Comparison of ENCODE assay signal across 16 mouse cellular contexts in genomic region chr11:109496475-109496993, GRCm38 (mm10). TPM values are rescaled to one million over a fixed set of nuclear protein-coding genes. Genes with fewer than 3 reads are reported as not detected.
DNase-seq lines count a peak whose midpoint lies in the region; ATAC-seq and TF ChIP-seq lines count a peak whose summit lies in the region.
"Had no signal": no experiment of that assay in that cellular context is flagged by ENCODE, and none has a peak within 500 bp of the region (broad histone marks: within the 10 kb centered on the region; RNA-seq: fewer than 3 reads in every experiment).

No protein-coding gene starts in this region.

- TF ChIP-seq CTCF in bone marrow, adult 2 months (IDR thresholded peaks at IDR 0.05; ENCODE audit: control insufficient read depth, insufficient read depth, low read length) = no peak

- no peaks in the 10 kb centered on the region for H3K9me3 ChIP-seq in hindbrain, embryonic 16.5 days (ENCODE audit: control insufficient read depth, low read length)
- H3K9me3 ChIP-seq in hindbrain, embryonic 14.5 days (ENCODE audit: control insufficient read depth, low read length) = no peaks in the 10 kb centered on the region
- no peaks in the 10 kb centered on the region for H3K9me3 ChIP-seq in megakaryocyte, embryonic 14.5 days
- no peaks in the 10 kb centered on the region for H3K9me3 ChIP-seq in liver, embryonic 12.5 days (replicated peaks)
- H3K9me3 ChIP-seq: embryonic facial prominence, embryonic 15.5 days had no signal

- 0 out of 2 replicates have a peak, but pooled peaks have one; percentile 18 for ATAC-seq in hindbrain, embryonic 16.5 days
- ATAC-seq in hindbrain, embryonic 14.5 days (ENCODE audit: low FRiP score) = no peak
- ATAC-seq in megakaryocyte, adult 5-6 weeks (ENCODE audit: poor library complexity, severe bottlenecking) = no peak
- ATAC-seq in liver, embryonic 12.5 days = no peak

- no peaks in the 10 kb centered on the region for H3K36me3 ChIP-seq in hindbrain, embryonic 16.5 days (ENCODE audit: control insufficient read depth, insufficient read depth, low read length)
- no peaks in the 10 kb centered on the region for H3K36me3 ChIP-seq in hindbrain, embryonic 14.5 days (replicated peaks; ENCODE audit: control insufficient read depth, insufficient read depth)
- H3K36me3 ChIP-seq in megakaryocyte, embryonic 14.5 days (replicated peaks; ENCODE audit: low read length) = peaks cover 21% of the 10 kb centered on the region
- no peaks in the 10 kb centered on the region for H3K36me3 ChIP-seq in liver, embryonic 12.5 days
- H3K36me3 ChIP-seq: embryonic facial prominence, embryonic 15.5 days had no signal

- no peak overlapping the region for H3K4me2 ChIP-seq in hindbrain, embryonic 16.5 days (ENCODE audit: low read length)
- H3K4me2 ChIP-seq in hindbrain, embryonic 14.5 days (replicated peaks) = no peak overlapping the region
- peak overlapping the region; percentile 27 for H3K4me2 ChIP-seq in liver, embryonic 12.5 days
- H3K4me2 ChIP-seq: embryonic facial prominence, embryonic 15.5 days had no signal

- H3K4me3 ChIP-seq in hindbrain, embryonic 16.5 days (ENCODE audit: low read length) = no peak overlapping the region
- no peak overlapping the region for H3K4me3 ChIP-seq in hindbrain, embryonic 14.5 days (replicated peaks; ENCODE audit: low read length)
- H3K4me3 ChIP-seq in megakaryocyte, embryonic 14.5 days (replicated peaks) = peak overlapping the region; percentile 67
- no peak overlapping the region for H3K4me3 ChIP-seq in bone marrow, adult 2 months (replicated peaks; ENCODE audit: control insufficient read depth, low read depth, low read length)
- no peak overlapping the region for H3K4me3 ChIP-seq in liver, embryonic 12.5 days
- H3K4me3 ChIP-seq: embryonic facial prominence, embryonic 15.5 days; heart, adult 2 months had no signal

- H3K27me3 ChIP-seq in hindbrain, embryonic 16.5 days (replicated peaks; ENCODE audit: control insufficient read depth, insufficient read depth, low read length) = no peaks in the 10 kb centered on the region
- no peaks in the 10 kb centered on the region for H3K27me3 ChIP-seq in hindbrain, embryonic 14.5 days (ENCODE audit: control insufficient read depth, insufficient read depth, low read length)
- H3K27me3 ChIP-seq in megakaryocyte, embryonic 14.5 days (replicated peaks) = no peaks in the 10 kb centered on the region
- H3K27me3 ChIP-seq in liver, embryonic 12.5 days (replicated peaks) = no peaks in the 10 kb centered on the region
- H3K27me3 ChIP-seq: embryonic facial prominence, embryonic 15.5 days had no signal

- no peak overlapping the region for H3K9ac ChIP-seq in hindbrain, embryonic 16.5 days (ENCODE audit: low read depth, low read length)
- no peak overlapping the region for H3K9ac ChIP-seq in hindbrain, embryonic 14.5 days
- no peak overlapping the region for H3K9ac ChIP-seq in liver, embryonic 12.5 days
- H3K9ac ChIP-seq: embryonic facial prominence, embryonic 15.5 days; liver, embryonic 14.5 days had no signal

- 77% methylated on average over 7 of the region's 7 CpGs for WGBS in hindbrain, embryonic 16.5 days
- 81% methylated on average over 7 of the region's 7 CpGs for WGBS in hindbrain, embryonic 14.5 days
- WGBS in bone marrow, adult 2 months = 43% methylated on average over 7 of the region's 7 CpGs
- WGBS in liver, embryonic 12.5 days (ENCODE audit: insufficient replicate concordance) = 67% methylated on average over 7 of the region's 7 CpGs

- TF ChIP-seq POLR2A in bone marrow, adult 2 months (IDR thresholded peaks at IDR 0.05; ENCODE audit: borderline replicate concordance, control insufficient read depth, low read depth, low read length) = no peak

- peaks cover 5% of the 10 kb centered on the region; the same call in 1 of the 2 replicates for H3K4me1 ChIP-seq in hindbrain, embryonic 16.5 days (ENCODE audit: control insufficient read depth, insufficient read depth, low read depth, low read length)
- peaks cover 6% of the 10 kb centered on the region; the same call in 1 of the 2 replicates for H3K4me1 ChIP-seq in hindbrain, embryonic 14.5 days (replicated peaks; ENCODE audit: control insufficient read depth, insufficient read depth, low read length)
- peaks cover 82% of the 10 kb centered on the region for H3K4me1 ChIP-seq in megakaryocyte, embryonic 14.5 days
- H3K4me1 ChIP-seq in bone marrow, adult 2 months (ENCODE audit: control insufficient read depth, insufficient read depth, low read length) = peaks cover 13% of the 10 kb centered on the region
- peaks cover 67% of the 10 kb centered on the region for H3K4me1 ChIP-seq in liver, embryonic 12.5 days

- no peak for DNase-seq in hindbrain, embryonic 14.5 days (ENCODE audit: low spot score)
- no peak for DNase-seq in heart, postnatal 4 days
- no peak for DNase-seq in layer of hippocampus, adult 11-12 months (ENCODE audit: low spot score)
- DNase-seq: cerebellum, adult 9-11 months; embryo, embryonic 11 days; gastrocnemius, postnatal 10 days; heart, adult 2 months; left cerebral cortex, postnatal 4 days had no signal

- no peak overlapping the region for H3K27ac ChIP-seq in hindbrain, embryonic 16.5 days (ENCODE audit: low read depth, low read length)
- H3K27ac ChIP-seq in hindbrain, embryonic 14.5 days = no peak overlapping the region
- H3K27ac ChIP-seq in bone marrow, adult 2 months (ENCODE audit: control insufficient read depth, insufficient read depth, low read depth, low read length, poor library complexity) = peak overlapping the region; percentile 73
- peak overlapping the region; percentile 12; the same call in 1 of the 2 replicates for H3K27ac ChIP-seq in liver, embryonic 12.5 days
- H3K27ac ChIP-seq: embryonic facial prominence, embryonic 15.5 days; heart, adult 2 months; hindbrain, postnatal 0 days; liver, embryonic 14.5 days had no signal

RNA-seq across cellular contexts. Expression of gene Slc16a6, which starts 23.1 kb away (rescaled TPM):
- polyA plus RNA-seq in hindbrain, embryonic 16.5 days (2015; fragmentation: Nextera tagmentation; extraction: Ambion mirVana) = 5.4 and 6.4 TPM in 2 replicates
- 4.2 and 7.5 TPM in 2 replicates for polyA plus RNA-seq in hindbrain, embryonic 14.5 days (2014; fragmentation: Nextera tagmentation; extraction: Ambion mirVana)
- polyA plus RNA-seq in megakaryocyte, embryonic 14.5 days (2012; ENCODE audit: insufficient read depth, low replicate concordance) = 23.4 and 34.7 TPM in 2 replicates
- total RNA-seq in megakaryocyte, adult 5-6 weeks (2015) = 27.4 and 27.6 TPM in 2 replicates
- total RNA-seq in megakaryocyte, adult 5-6 weeks (2017) = 10.5 and 14.7 TPM in 2 replicates
- 31.3 and 50.4 TPM in 2 replicates for polyA plus RNA-seq in bone marrow, adult 2 months (2011; ENCODE audit: insufficient read depth, insufficient read length, low replicate concordance, missing spikeins)
- polyA plus RNA-seq in liver, embryonic 12.5 days (2016; fragmentation: Nextera tagmentation; extraction: Ambion mirVana) = 51.5 and 53.7 TPM in 2 replicates
- 10 to 100 TPM; 17.9 to 22.6 TPM for total RNA-seq in heart, postnatal 4 days (2021)

RNA-seq across cellular contexts. Expression of gene Arsg, which starts 23.4 kb away (rescaled TPM):
- 8.0 and 9.0 TPM in 2 replicates for polyA plus RNA-seq in hindbrain, embryonic 16.5 days (2015; fragmentation: Nextera tagmentation; extraction: Ambion mirVana)
- polyA plus RNA-seq in hindbrain, embryonic 14.5 days (2014; fragmentation: Nextera tagmentation; extraction: Ambion mirVana) = 6.8 and 8.8 TPM in 2 replicates
- polyA plus RNA-seq in megakaryocyte, embryonic 14.5 days (2012; ENCODE audit: insufficient read depth, low replicate concordance) = 0.88 TPM in 1 of 2 replicates, not detected in the other
- total RNA-seq in megakaryocyte, adult 5-6 weeks (2015) = 4.9 and 6.2 TPM in 2 replicates
- 6.2 and 7.5 TPM in 2 replicates for total RNA-seq in megakaryocyte, adult 5-6 weeks (2017)
- 1.5 and 3.7 TPM in 2 replicates for polyA plus RNA-seq in bone marrow, adult 2 months (2011; ENCODE audit: insufficient read depth, insufficient read length, low replicate concordance, missing spikeins)
- polyA plus RNA-seq in liver, embryonic 12.5 days (2016; fragmentation: Nextera tagmentation; extraction: Ambion mirVana) = 2.9 and 3.7 TPM in 2 replicates
- total RNA-seq in heart, postnatal 4 days (2021) = 1 to 10 TPM; 5.2 to 6.1 TPM

Comparison
In these comparisons a context has a peak if more than half of its experiments do, and no peak if none do; other contexts are left out.
1. H3K27ac ChIP-seq: peak in bone marrow, adult 2 months (single experiment) and liver, embryonic 12.5 days (single experiment); none in hindbrain, embryonic 16.5 days (single experiment) and hindbrain, embryonic 14.5 days (single experiment).